Mouse (Mus musculus) regulatory T cell (primary cell): ENCODE data around the gene Sypl.

ENCODE experiments used
- in situ Hi-C: fragments of 300-600 bp; cut with MboI, MseI; formaldehyde crosslinking; loops from one replicate; pipeline ENCODE4 v1.15.1; 2025; ENCODE audit warnings: high pct_unique_total_duplicates

Sypl gene

GRCm38 (mm10) chr12:32953596-32954215, at the start of gene Sypl:
Sypl (plus strand) TSS chr12:32953891.
- in situ Hi-C loops: loop anchor here (5.0 kb wide), 1 partner anchor 49 kb away; no protein-coding TSS in a partner anchor

GRCm38 (mm10) chr12:32909686-32910085, 44.0 kb upstream of the Sypl start:
- in situ Hi-C loops: no loop called here

- in situ Hi-C loops: no loop called here
These were observed 43.6 kb upstream of the Sypl start for GRCm38 (mm10) chr12:32910092-32910491.

- in situ Hi-C loops: no loop called here
These were observed 43.0 kb upstream of the Sypl start for GRCm38 (mm10) chr12:32910560-32911194.

GRCm38 (mm10) chr12:32911569-32911968, 42.1 kb upstream of the Sypl start:
- in situ Hi-C loops: no loop called here

- in situ Hi-C loops: no loop called here
These were observed 40.9 kb upstream of the Sypl start for GRCm38 (mm10) chr12:32912772-32913171.

GRCm38 (mm10) chr12:32918683-32919082, 35.0 kb upstream of the Sypl start:
- in situ Hi-C loops: no loop called here

GRCm38 (mm10) chr12:32919091-32919490, 34.6 kb upstream of the Sypl start:
- in situ Hi-C loops: no loop called here

GRCm38 (mm10) chr12:32919527-32919926, 34.2 kb upstream of the Sypl start:
- in situ Hi-C loops: no loop called here

- in situ Hi-C loops: loop anchor here (5.0 kb wide), 1 partner anchor 92 kb away; no protein-coding TSS in a partner anchor
These were observed 33.4 kb upstream of the Sypl start for GRCm38 (mm10) chr12:32920185-32920788.

GRCm38 (mm10) chr12:32921071-32921470, 32.6 kb upstream of the Sypl start:
- in situ Hi-C loops: loop anchor here (5.0 kb wide), 1 partner anchor 91 kb away; no protein-coding TSS in a partner anchor

- in situ Hi-C loops: loop anchor here (5.0 kb wide), 1 partner anchor 91 kb away; no protein-coding TSS in a partner anchor
These were observed 32.1 kb upstream of the Sypl start for GRCm38 (mm10) chr12:32921532-32922131.

- in situ Hi-C loops: loop anchor here (5.0 kb wide), 1 partner anchor 88 kb away; no protein-coding TSS in a partner anchor
These were observed 29.4 kb upstream of the Sypl start for GRCm38 (mm10) chr12:32924245-32924644.

- in situ Hi-C loops: no loop called here
These were observed 27.1 kb upstream of the Sypl start for GRCm38 (mm10) chr12:32926331-32927172.

- in situ Hi-C loops: no loop called here
These were observed 26.4 kb upstream of the Sypl start for GRCm38 (mm10) chr12:32927231-32927835.

GRCm38 (mm10) chr12:32928180-32928579, 25.5 kb upstream of the Sypl start:
- in situ Hi-C loops: no loop called here

- in situ Hi-C loops: loop anchor here (10.0 kb wide), 1 partner anchor 175 kb away; no protein-coding TSS in a partner anchor
These were observed 23.7 kb upstream of the Sypl start for GRCm38 (mm10) chr12:32929831-32930513.

GRCm38 (mm10) chr12:32930566-32930965, 23.1 kb upstream of the Sypl start:
- in situ Hi-C loops: loop anchor here (10.0 kb wide), 1 partner anchor 174 kb away; no protein-coding TSS in a partner anchor

GRCm38 (mm10) chr12:32936246-32936946, 17.3 kb upstream of the Sypl start:
- in situ Hi-C loops: loop anchor here (10.0 kb wide), 1 partner anchor 168 kb away; no protein-coding TSS in a partner anchor
